Mouse (Mus musculus): Measurements from ENCODE around the gene Mef2a.

Mef2a gene

GRCm38 (mm10) chr7:67245255-67245654 is 127.4 kb downstream of the Mef2a start:
- no peak for DNase-seq (ENCODE audit: low read depth, low spot score)

DNA sequence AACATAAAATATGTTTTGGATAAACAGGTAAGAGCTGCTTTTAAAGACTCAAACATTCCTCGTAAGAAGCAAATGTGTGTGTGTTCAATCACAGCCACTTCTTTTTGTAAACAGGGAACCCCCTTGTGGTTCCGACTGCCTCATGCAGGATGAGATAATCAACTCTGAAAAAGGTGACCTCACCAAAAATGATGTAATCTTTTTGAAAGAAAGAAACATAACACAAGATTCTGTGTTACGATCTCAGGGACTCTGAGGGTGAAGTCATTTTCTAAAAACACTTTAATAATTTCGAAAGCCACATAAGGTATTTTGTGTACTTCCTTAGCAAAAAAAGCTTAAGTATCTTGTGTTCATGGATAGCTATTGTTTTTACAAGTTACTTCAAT is 128.8 kb downstream of the Mef2a start:
- no peak for DNase-seq (ENCODE audit: low read depth, low spot score)

DNA sequence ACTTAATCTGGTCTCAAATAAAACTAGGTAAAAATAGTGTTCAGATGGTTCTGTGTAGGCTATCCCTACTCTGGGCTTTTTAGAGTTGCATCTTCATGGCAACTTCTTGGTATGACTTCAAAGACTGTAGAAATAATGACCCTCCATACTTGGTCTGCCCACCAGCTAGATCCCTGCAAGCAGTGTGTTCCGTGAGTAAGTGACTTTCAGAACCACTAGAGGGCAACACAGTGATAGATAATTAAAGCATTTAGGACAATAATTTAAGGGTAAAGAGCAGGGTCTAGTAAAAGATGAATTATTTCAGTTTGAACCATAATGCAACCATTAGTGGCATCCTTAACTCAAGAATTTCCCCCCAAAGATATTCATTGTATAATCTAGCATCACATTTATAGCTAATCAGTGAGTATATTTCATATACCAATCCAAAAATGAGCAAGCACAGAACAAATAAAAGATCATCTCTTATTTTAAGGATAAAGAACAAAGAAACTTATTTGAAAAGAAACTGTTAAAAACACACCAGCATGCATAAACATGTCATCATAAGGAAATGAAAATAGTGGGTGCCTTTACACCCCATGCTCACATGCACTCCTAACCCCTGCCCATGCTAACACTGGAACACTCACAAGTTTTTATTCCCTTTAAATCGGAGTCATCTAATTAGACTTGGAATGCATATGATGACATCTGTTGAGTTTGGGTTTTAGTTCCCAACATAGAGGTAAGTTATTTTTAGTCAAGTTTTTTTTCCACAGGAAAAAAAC is 129.4 kb downstream of the Mef2a start:
- no peak for DNase-seq (ENCODE audit: low read depth, low spot score)

DNA sequence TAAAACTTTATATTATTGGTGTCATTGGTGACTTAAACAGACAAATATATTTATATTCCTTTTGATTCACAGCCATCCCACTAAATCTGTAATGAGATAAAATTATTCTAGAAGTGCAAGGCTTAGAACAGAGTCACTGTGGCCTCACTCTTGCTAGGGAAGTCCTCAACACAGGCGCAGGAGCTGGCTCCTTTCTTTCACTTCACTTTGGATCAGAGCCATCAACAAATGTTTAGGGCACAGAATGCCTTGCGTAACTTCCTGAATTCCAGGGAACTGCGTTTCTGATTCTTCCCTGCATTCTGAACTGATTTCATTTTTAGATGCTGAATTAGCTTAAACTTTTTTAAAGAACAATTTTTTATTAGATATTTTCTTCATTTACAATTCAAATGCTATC is 130.7 kb downstream of the Mef2a start:
- no peak for DNase-seq (ENCODE audit: low read depth, low spot score)

DNA sequence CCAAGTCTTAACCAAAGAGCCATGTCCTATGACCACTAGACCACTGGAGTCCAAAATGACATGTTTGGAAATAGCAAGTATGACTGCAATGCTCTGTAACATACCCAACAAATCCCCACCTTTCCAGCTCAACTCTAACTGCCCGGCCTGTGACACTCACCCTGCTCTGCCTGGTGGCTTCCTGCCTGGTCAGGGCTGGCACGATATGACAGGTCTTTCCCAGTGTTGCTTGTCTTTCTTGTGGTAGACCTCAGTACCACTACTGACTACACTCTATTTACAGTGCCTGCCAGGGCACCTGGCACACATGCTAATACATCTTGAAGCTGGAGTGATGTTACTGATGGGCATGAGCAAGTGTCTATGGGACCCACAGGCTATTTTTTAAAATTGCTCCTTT is 134.9 kb downstream of the Mef2a start:
- no peak for DNase-seq (ENCODE audit: low read depth, low spot score)

DNA sequence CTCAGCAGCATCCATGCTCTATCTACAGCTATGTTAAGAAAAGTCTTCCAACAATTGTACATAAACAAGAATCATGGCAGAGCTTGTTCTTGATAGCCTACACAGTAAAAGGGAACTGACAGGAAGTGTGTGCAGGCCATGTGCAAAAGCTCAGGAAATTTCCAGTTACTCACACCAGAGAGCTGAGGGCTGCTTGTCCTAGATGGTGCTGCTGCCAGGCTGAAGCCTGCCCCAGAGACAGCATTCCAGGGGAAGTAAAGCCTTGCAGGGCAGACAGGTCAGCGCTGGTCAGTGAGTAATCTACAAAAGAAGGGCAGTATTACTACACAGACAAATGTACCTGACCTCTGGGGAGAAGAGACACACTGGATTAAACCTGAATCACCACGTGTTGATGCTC is 136.3 kb downstream of the Mef2a start:
- no peak for DNase-seq (ENCODE audit: low read depth, low spot score)

DNA sequence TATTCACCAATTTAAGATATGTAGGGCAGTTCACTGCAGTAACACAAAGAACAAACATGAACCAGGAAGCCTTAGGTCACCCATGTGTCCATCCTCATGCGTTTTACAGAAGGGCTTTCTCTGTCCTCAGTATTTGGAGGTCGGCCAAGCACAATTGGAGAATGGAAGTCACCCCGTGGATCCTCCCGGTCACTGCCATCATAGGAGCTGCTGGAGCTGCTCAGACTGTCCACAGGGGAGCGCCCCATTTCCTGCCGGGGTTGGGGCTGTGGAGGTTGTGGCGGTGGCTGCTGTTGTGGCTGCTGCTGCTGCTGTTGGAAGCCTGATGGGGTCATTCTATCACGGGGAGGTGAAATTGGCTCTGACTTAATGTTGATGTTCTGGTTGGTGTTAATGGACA is 137.9 kb downstream of the Mef2a start:
- no peak for DNase-seq (ENCODE audit: low read depth, low spot score)

DNA sequence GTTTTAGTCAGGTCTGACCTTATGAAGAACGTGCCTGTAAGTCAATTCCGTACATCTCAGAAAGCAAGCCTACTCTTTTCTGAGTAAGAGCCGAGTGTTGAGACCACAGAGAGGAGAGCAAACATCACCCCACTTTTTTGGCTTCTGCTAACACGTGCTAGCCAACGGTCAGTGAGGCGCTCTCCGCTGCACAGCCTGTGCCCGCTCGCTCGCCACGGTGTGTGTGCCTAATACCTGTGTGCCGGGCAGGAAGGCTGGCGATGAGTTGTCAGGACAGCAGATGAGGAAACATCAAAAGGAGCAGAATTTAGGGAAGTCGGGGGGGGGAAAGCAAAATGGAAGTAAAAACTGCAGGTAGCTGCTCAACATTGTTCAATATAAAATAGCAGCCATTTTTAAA is 140.2 kb downstream of the Mef2a start:
- no peak for DNase-seq (ENCODE audit: low read depth, low spot score)

DNA sequence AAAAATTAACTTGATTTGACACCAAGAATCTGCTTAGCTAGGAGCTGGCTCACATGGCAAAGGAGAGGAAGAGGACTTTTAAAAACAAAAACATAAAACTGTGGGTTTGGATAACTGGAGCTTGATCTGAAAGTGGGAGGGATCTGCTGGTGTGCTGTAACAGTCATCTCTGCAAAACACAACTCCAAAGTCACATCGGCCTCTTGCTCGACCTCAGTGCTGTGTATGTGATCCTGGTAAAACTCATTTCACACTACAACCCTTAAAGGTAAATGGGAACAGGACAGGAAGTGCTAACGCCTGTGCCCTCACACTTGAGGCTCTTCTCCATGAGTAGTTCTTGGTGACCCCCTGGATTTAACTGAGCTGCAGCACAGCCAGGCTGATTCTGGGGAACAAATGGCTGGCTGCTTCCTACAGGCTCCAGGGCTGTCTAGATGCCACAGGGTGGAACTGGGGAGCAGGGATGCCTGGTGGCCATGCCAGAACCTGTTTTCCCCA is 142.0 kb downstream of the Mef2a start:
- no peak for DNase-seq (ENCODE audit: low read depth, low spot score)

- peak; percentile 24 for DNase-seq (ENCODE audit: low read depth, low spot score)
Measured at GRCm38 (mm10) chr7:67230221-67230620, 142.4 kb downstream of the Mef2a start.

- DNase-seq (ENCODE audit: low read depth, low spot score), result no peak
Measured at GRCm38 (mm10) chr7:67229701-67230100, 143.0 kb downstream of the Mef2a start.

DNA sequence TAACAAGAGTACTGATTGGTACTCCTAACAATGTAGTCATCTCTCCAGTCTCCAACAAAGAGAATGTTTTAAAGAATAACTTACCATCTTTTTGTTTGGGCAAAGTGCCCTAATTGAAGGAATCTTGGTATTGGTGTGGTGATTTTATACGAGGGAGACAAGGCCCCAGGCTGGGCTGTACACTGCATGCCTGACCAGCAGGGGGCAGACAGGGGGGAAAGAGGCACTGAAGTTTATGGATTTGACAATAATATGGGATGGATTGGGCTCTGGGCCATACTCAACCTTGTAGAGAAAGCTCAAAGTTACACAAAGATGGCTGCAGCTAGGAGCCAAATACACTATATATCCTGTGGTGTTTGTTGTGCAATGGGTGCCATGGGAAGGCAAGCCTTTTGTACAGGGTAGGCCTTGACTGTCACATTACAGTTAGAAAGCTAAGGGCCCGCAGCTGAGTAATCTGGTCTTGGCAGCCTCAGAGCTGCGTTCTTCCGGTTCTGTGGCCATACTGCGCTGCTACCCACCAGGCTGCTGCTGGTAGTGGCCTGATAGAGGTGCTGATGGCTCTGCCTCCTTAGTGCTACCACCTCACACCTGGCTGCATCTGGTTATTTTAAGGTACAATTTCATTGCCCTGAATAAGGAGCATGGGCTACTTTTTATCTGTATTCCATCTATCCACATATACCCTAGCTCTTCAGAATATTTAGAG is 143.6 kb downstream of the Mef2a start:
- DNase-seq (ENCODE audit: low read depth, low spot score), result no peak

GRCm38 (mm10) chr7:67228390-67228789 is 144.3 kb downstream of the Mef2a start:
- DNase-seq (ENCODE audit: low read depth, low spot score), result no peak

DNA sequence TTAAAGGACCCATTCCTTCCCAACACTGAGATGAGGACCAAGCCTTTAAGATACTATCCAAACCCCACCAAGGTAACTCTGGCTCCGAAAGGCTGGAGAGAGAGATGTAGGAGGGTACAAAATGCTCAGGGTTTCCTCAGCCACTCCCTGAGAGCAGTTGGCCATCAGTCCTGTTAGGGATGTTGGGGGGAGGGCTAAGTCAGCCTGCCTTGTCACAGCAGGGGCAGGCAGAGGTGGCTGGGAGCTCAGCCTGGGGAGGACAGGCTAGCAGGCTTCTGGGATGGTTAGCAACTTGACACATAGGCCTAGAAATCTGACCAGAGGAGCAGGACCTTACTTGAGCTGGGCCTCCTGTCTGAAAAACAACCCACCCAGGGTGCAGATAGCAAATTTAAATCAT is 145.1 kb downstream of the Mef2a start:
- no peak for DNase-seq (ENCODE audit: low read depth, low spot score)

GRCm38 (mm10) chr7:67225943-67226625 is 146.6 kb downstream of the Mef2a start:
- no peak for DNase-seq (ENCODE audit: low read depth, low spot score)

GRCm38 (mm10) chr7:67222220-67222862 is 150.3 kb downstream of the Mef2a start, which contains the start of gene Lysmd4:
Gene Lysmd4, plus strand, starts transcription at chr7:67222544.
- peak; percentile 80 for DNase-seq (ENCODE audit: low read depth, low spot score)

- DNase-seq (ENCODE audit: low read depth, low spot score), result no peak
Measured at GRCm38 (mm10) chr7:67217025-67217424, 155.6 kb downstream of the Mef2a start.

DNA sequence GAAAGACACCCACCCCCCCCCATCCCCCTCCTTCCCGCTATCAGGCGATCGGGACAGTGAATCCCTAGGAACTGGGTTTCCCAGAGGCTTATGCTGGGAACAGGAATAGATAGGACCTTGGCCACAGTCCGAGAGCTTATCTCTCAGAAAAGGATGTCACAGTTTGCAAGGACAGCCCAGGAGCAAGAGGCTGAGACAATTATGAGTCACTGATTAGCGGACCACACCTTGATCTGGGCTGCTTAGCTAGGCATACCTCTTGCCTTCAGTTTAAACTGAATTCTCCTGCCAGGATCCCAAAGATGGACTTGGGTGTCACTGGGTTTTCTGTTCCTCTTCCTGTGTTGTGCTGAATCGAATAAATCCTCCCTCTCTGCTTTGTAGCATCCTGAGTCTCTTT is 156.3 kb downstream of the Mef2a start:
- no peak for DNase-seq (ENCODE audit: low read depth, low spot score)

DNA sequence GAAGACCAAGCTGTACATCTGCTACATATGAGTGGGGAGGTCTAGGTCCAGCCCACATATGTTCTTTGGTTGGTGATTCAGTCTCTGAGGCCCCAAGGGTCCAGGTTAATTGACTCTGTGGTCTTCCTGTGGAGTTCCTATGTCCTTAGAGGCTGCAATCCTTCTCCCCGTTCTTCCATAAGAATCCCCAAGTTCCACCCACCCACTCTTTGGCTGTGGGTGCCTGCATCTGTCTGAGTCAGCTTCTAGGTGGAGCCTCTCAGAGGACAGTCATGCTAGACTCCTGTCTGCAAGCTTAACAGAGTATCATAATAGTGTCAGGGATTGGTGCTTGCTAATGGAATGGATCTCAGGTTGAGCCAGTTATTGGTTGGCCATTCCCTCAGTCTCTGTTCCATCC is 159.1 kb downstream of the Mef2a start:
- no peak for DNase-seq (ENCODE audit: low read depth, low spot score)

- DNase-seq (ENCODE audit: low read depth, low spot score), result no peak
Measured at GRCm38 (mm10) chr7:67211971-67212370, 160.7 kb downstream of the Mef2a start.

DNA sequence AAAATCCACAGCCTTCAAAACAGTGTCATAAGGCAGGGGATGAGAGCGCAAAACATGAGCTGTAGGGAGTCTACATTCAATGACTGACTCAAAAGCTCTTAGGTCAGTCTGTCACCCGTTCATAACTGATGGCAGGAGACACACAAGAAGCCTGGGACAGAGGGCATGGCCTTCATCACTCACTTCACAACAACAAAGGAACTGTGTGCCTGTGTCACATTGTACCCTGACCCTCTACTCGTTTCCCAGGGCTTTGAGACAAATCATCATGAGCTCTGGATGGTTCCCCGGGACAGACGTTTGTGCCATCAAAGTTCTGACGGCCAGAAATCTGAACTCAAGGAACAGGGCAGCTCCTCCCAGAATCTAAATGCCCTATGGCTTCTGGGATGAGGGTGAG is 161.3 kb downstream of the Mef2a start:
- no peak for DNase-seq (ENCODE audit: low read depth, low spot score)
